Mouse (Mus musculus): Measurements from ENCODE around the gene Pate2. TPM values are rescaled to one million over a fixed set of nuclear protein-coding genes. Genes with fewer than 3 reads are reported as not detected.

Gene Pate2
- total RNA-seq, 1 experiment from 2014 or later, result not detected

DNA sequence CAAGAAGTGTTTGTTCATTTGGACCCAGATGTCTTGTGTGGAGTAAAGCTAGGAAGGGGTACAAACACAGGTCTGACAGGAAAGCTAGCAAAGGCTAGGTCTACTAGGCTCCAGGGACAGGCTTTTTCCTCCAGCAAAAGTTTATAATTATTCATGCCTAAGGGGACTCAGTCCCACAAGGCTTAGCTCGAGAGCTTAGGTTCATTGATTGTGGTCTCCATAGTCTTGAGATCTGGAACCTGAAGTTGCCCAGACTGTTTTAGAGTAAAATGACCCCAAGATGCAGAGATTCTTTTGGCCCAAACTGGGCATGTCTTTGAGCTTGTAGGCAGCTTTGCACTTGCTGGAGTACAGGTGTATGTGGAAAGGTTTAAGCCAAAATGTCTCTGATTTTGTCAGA, 78.0 kb downstream of the Pate2 start, which contains the start of gene Pate3:
Gene Pate3 (minus strand): TSS at position 101 of the 400 bp plus-strand sequence.
- no peak for ATAC-seq (ENCODE audit: extremely low read depth, insufficient number of reproducible peaks, low FRiP score, poor library complexity, severe bottlenecking)

DNA sequence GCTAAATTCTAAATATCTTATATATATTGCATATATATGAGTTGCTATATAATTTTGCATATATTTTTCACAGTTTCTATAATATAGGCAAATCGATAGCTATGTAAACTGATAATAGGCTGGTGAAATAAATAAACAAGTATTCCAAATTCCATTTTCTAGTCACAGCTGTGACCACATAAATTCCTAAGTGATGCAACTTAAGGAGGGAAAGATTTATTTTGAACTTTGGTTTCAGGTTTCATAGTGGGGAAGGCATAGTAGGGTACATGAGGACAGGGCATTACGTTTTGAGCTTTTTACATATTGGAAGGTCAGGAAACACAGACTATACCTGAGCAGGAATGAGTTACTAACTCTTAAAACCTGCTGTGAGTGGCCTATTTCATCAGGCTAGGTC, 103.5 kb downstream of the Pate2 start:
- ATAC-seq (ENCODE audit: extremely low read depth, insufficient number of reproducible peaks, low FRiP score, poor library complexity, severe bottlenecking), result no peak

DNA sequence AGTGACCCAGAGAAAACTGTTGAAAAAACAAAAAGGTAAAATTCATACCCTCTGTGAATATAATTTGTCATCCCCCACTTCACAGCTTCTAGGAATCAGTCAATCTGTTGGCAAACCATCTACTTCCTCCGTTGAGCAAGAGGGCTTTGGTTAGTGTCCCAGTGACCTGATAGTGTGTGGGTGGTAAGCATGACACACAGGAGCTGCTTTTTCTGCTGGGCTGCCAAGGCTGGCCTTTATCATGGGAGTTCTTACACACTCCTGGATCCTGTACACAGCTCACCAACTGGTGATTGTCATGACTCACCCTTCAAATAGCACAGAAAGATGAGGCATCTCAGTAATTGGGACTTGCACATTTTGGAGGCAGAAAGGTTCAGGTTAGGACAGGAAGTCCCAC, 116.9 kb downstream of the Pate2 start, which contains the start of gene Pate1:
Gene Pate1 (minus strand): TSS at position 378 of the 400 bp plus-strand sequence.
- no peak for ATAC-seq (ENCODE audit: extremely low read depth, insufficient number of reproducible peaks, low FRiP score, poor library complexity, severe bottlenecking)

DNA sequence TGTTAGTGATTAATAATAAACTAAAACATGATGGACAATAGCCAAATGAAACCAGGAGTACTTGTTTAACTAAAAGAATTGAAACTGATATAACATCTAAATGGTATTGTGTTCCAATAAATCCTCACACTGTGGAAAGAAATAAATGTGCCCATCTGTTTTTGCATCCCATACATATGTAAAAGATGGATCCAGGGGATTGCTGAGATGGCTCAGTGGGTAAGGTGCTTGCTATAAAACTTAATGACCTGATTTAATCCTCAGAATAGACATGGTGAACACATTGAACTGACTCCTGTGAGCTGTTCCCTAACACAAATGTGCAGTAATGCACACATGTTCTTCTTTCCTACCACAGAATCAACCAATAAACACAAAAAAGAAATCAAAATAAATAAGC, 121.8 kb downstream of the Pate2 start:
- ATAC-seq (ENCODE audit: extremely low read depth, insufficient number of reproducible peaks, low FRiP score, poor library complexity, severe bottlenecking), result no peak

DNA sequence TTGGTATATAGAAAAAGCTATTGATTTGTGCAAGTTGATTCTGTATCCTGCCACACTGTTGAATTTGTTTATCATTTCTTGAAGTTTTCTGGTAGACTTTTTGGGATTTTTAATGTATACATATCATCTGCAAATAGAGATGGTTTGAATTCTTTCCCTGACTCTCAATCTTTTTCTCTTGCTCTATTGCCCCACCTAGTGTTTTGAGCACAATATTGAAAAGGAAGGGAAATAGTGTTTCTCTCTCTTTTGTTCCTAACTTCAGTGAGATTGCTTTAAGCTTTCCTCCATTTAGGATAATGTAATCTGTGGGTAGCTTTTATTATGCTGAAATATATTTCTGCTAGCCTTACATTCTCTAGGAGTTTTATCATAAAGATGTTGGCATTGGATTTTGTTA, 137.2 kb downstream of the Pate2 start:
- no peak for ATAC-seq (ENCODE audit: extremely low read depth, insufficient number of reproducible peaks, low FRiP score, poor library complexity, severe bottlenecking)

Other genes with a start within 250 kb of the Pate2 start
- 2.6 and 2.7 TPM in 2 replicates for gene Cdon, start 149.2 kb upstream of the Pate2 start, total RNA-seq (2017)
- gene Gm1113, start 52.0 kb upstream of the Pate2 start, total RNA-seq (2017), result not detected in 2 replicates
- 1.3 and 1.5 TPM in 2 replicates for gene Ddx25, start 11.8 kb upstream of the Pate2 start, total RNA-seq (2017)
- 25.6 and 30.9 TPM in 2 replicates for gene Pus3, start 11.7 kb upstream of the Pate2 start, total RNA-seq (2017)
- 11.9 and 14.5 TPM in 2 replicates for gene Hyls1, start 114 bp downstream of the Pate2 start, total RNA-seq (2017)
- gene Pate4, start 41.7 kb downstream of the Pate2 start, total RNA-seq (2017), result not detected in 2 replicates
- gene Pate3, start 77.9 kb downstream of the Pate2 start, total RNA-seq (2017), result not detected in 2 replicates
- not detected in 2 replicates for gene Pate1, start 117.1 kb downstream of the Pate2 start, total RNA-seq (2017)
- gene Gm17677, start 170.8 kb downstream of the Pate2 start, total RNA-seq (2017), result not detected in 2 replicates
- not detected in 2 replicates for gene Gm17727, start 207.8 kb downstream of the Pate2 start, total RNA-seq (2017)
- gene Gm27235, start 219.8 kb downstream of the Pate2 start, total RNA-seq (2017), result not detected in 2 replicates
- gene D730048I06Rik, start 219.8 kb downstream of the Pate2 start, total RNA-seq (2017), result not detected in 2 replicates

Data from neutrophil, adult 5-6 weeks (primary cell).